Mouse (Mus musculus): ENCODE data around the gene Cox5a. TPM values are rescaled to one million over a fixed set of nuclear protein-coding genes. Genes with fewer than 3 reads are reported as not detected.
A peak's percentile ranks its signal among the peaks of the same experiment; 100 is the strongest.

Gene Cox5a
- polyA plus RNA-seq, 1 experiment, result 166 TPM

DNA sequence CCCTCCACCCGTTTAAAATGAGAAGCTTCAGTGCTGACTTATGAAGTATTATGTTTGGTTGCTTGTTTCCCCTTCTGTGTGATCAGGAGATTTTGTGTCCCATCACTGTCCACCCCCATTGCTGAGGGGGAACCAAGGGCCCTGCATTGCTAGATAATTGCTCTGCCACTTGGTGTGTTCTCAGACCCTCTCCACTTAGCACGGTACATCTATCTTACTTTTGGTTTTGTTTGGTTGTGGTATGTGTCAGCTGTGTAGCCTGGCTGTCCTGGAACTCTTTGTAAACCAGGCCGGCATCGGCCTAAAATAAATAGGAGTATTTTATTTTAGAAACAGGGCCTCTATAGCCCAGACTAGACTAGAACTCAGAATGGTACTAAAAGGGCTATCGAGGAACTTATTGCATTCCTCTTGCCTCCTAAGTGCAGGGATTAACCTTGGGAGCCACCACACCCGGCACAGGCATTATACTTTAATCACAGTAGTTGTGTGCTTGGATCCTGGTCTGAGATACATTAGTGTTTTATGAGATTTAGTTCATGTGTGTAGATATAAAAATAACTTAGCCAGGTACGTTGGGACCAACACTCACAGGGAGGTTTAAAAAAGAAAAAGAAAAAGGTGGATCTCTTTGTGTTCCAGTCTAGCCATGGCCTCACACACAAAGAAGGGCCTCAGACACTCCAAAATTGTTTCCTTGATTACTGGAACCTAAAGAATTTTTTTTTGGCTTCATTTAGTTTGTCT, 1.2 kb downstream of the Cox5a start:
- no peak for TF ChIP-seq POLR2A (IDR thresholded peaks at IDR 0.05; ENCODE audit: borderline replicate concordance, extremely low read depth, low read depth, low read length)
- TF ChIP-seq CTCF (IDR thresholded peaks at IDR 0.05; ENCODE audit: insufficient read depth, low read length), result no peak
- DNase-seq, result no peak
- Histone ChIP-seq H3K4me3 (replicated peaks; ENCODE audit: extremely low read depth, low read depth, low read length) (no peak overlapping the region), H3K4me1 (ENCODE audit: control insufficient read depth, insufficient read depth, low read length) (peaks cover 13% of the 10 kb centered on the region)
- 22% methylated on average over 7 of the region's 7 CpGs for WGBS

DNA sequence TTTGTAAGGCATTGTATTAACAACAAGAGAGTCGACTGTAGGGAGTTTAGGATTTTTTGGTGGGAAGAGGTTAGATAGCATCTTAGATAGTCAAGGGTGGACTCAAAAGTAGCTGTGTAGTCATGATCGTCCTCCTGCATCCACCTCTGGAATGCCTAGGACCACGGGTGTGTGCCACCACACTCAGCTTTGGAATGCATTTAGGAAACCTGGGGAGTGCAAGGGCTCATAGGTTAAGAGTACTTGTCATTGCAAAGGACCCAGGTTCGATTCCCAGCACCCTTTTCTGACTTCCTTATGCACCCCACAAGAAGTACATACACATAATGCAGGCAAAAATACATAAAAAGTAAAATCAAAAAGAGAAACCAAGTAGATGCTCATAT, 1.8 kb downstream of the Cox5a start:
- DNase-seq, result no peak
- Histone ChIP-seq H3K4me1 (ENCODE audit: control insufficient read depth, insufficient read depth, low read length) (peaks cover 13% of the 10 kb centered on the region), H3K4me3 (replicated peaks; ENCODE audit: extremely low read depth, low read depth, low read length) (no peak overlapping the region)
- TF ChIP-seq CTCF (IDR thresholded peaks at IDR 0.05; ENCODE audit: insufficient read depth, low read length), result no peak
- TF ChIP-seq POLR2A (IDR thresholded peaks at IDR 0.05; ENCODE audit: borderline replicate concordance, extremely low read depth, low read depth, low read length), result no peak
- 54% methylated on average over 4 of the region's 4 CpGs for whole genome bisulfite sequencing

DNA sequence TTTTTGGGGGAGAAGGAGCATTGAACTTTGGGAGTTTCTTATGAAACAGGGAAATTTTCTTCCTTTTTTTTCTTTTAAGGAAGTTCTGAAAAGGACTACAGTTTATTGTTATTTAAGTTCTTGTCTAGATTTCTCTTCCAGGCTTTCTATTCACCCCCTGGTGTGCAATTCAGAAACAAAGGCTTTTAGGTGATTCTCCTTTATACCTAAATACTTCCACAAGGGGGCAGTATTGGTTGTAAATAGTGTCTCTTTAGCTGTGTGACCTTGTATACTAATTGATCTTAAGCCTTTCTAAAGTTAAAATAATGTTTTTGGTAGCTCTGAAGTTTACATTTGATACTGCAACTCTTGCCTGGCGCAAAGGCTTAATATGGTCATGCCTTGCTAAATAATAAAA, 2.7 kb downstream of the Cox5a start:
- 77% methylated on average over 1 of the region's 1 CpGs for WGBS
- H3K4me1 ChIP-seq (ENCODE audit: control insufficient read depth, insufficient read depth, low read length), result peaks cover 13% of the 10 kb centered on the region
- no peak overlapping the region for H3K4me3 ChIP-seq (replicated peaks; ENCODE audit: extremely low read depth, low read depth, low read length)
- TF ChIP-seq CTCF (IDR thresholded peaks at IDR 0.05; ENCODE audit: insufficient read depth, low read length), result no peak
- no peak for DNase-seq

DNA sequence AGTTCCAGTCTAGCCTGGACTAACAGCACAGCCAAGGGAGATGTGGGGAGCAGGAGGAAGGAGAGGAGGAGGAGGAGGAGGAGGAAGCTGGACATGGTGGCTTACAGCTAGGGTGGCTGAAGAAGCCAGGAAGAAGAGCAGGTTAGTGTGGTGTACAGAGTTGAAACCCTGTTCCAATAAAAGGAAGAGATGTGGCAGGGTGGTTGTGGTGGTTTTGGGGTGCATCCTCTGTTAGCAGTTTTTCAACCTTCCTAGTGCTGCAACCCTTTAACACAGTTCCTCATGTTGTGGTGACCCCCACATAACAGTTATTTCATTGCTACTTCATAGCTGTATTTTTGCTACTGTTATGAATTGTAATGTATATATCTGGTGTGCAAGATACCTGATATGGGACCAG, 3.4 kb downstream of the Cox5a start:
- no peak for DNase-seq
- TF ChIP-seq POLR2A (IDR thresholded peaks at IDR 0.05; ENCODE audit: borderline replicate concordance, extremely low read depth, low read depth, low read length) (no peak), CTCF (IDR thresholded peaks at IDR 0.05; ENCODE audit: insufficient read depth, low read length) (no peak)
- Histone ChIP-seq H3K4me1 (ENCODE audit: control insufficient read depth, insufficient read depth, low read length) (peaks cover 13% of the 10 kb centered on the region), H3K4me3 (replicated peaks; ENCODE audit: extremely low read depth, low read depth, low read length) (no peak overlapping the region)

- H3K4me3 ChIP-seq (replicated peaks; ENCODE audit: extremely low read depth, low read depth, low read length), result no peak overlapping the region
- no peak for DNase-seq
- H3K4me1 ChIP-seq (ENCODE audit: control insufficient read depth, insufficient read depth, low read length), result peaks cover 13% of the 10 kb centered on the region
- WGBS, result 37% methylated on average over 2 of the region's 2 CpGs
- TF ChIP-seq CTCF (IDR thresholded peaks at IDR 0.05; ENCODE audit: insufficient read depth, low read length) (no peak), POLR2A (IDR thresholded peaks at IDR 0.05; ENCODE audit: borderline replicate concordance, extremely low read depth, low read depth, low read length) (no peak)
These were observed 4.4 kb downstream of the Cox5a start for GRCm38 (mm10) chr9:57525516-57525915.

DNA sequence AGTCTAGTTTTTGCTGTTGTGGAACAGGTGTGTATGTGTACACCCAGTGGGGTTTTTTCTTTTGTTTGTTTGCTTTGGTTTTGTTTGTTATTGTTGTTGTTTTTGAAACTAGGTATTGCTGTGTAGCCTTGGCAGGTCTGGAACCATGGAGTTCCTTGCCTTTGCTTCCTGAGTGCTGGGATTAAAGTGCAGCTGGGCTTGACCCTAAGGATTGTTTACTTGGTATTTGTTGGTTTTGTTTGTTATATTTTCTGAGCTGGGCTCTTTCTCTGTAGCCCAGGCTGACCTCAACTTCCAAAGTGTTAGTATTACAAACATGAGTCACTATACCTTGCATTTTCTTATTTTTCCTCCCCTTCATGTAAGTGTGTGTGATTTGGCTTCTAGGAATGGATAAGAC, 5.4 kb downstream of the Cox5a start:
- DNase-seq, result no peak
- peaks cover 13% of the 10 kb centered on the region for H3K4me1 ChIP-seq (ENCODE audit: control insufficient read depth, insufficient read depth, low read length)
- TF ChIP-seq CTCF (IDR thresholded peaks at IDR 0.05; ENCODE audit: insufficient read depth, low read length) (no peak), POLR2A (IDR thresholded peaks at IDR 0.05; ENCODE audit: borderline replicate concordance, extremely low read depth, low read depth, low read length) (no peak)
- no peak overlapping the region for H3K4me3 ChIP-seq (replicated peaks; ENCODE audit: extremely low read depth, low read depth, low read length)

DNA sequence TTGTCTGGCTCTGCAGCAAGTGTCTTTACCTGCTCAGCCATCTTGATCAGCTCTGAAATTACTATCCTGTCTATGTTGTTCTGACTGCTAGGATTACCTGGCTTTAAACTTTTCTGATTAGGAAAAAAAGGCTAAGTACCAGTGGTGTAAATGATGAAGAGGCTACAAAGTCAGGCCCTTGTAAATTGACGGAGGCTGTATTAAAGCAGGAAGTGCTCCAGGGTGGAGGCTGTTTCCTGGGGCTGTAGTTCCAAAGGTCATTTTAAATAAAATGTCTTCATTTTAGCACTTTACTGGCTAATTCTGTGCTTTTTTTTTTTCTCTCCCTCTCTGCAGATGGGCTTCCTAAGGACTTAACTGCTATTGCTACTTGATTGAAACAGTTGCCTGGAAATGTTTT, 10.9 kb downstream of the Cox5a start:
- no peak for TF ChIP-seq POLR2A (IDR thresholded peaks at IDR 0.05; ENCODE audit: borderline replicate concordance, extremely low read depth, low read depth, low read length)
- Histone ChIP-seq H3K4me3 (replicated peaks; ENCODE audit: extremely low read depth, low read depth, low read length) (no peak overlapping the region), H3K4me1 (ENCODE audit: control insufficient read depth, insufficient read depth, low read length) (peaks cover 3% of the 10 kb centered on the region; the same call in 1 of the 2 replicates)
- DNase-seq, result no peak
- 57% methylated on average over 1 of the region's 1 CpGs for WGBS

- no peak for DNase-seq
- TF ChIP-seq CTCF (IDR thresholded peaks at IDR 0.05; ENCODE audit: insufficient read depth, low read length), result no peak
- no peak for TF ChIP-seq POLR2A (IDR thresholded peaks at IDR 0.05; ENCODE audit: borderline replicate concordance, extremely low read depth, low read depth, low read length)
- Histone ChIP-seq H3K4me3 (replicated peaks; ENCODE audit: extremely low read depth, low read depth, low read length) (no peak overlapping the region), H3K4me1 (ENCODE audit: control insufficient read depth, insufficient read depth, low read length) (peaks cover 3% of the 10 kb centered on the region; the same call in 1 of the 2 replicates)
- WGBS, result 82% methylated on average over 5 of the region's 5 CpGs
These were observed 15.3 kb downstream of the Cox5a start for GRCm38 (mm10) chr9:57536362-57536761.

- Histone ChIP-seq H3K4me1 (ENCODE audit: control insufficient read depth, insufficient read depth, low read length) (peaks cover 3% of the 10 kb centered on the region; the same call in 1 of the 2 replicates), H3K4me3 (replicated peaks; ENCODE audit: extremely low read depth, low read depth, low read length) (peak within 1 kb of the TSS; percentile 72)
- TF ChIP-seq POLR2A (IDR thresholded peaks at IDR 0.05; ENCODE audit: borderline replicate concordance, extremely low read depth, low read depth, low read length) (peak; percentile 76; the same call in 1 of the 2 replicates), CTCF (IDR thresholded peaks at IDR 0.05; ENCODE audit: insufficient read depth, low read length) (no peak)
- peak; percentile 87 for DNase-seq
- WGBS, result 1% methylated on average over 45 of the region's 45 CpGs
These were observed 16.1 kb downstream of the Cox5a start, which contains the start of gene Fam219b for GRCm38 (mm10) chr9:57537044-57537727. Gene Fam219b (plus strand): TSS chr9:57537528.

GRCm38 (mm10) chr9:57537728-57538181, 16.7 kb downstream of the Cox5a start:
- under 1% methylated on average over 24 of the region's 24 CpGs for WGBS
- TF ChIP-seq CTCF (IDR thresholded peaks at IDR 0.05; ENCODE audit: insufficient read depth, low read length), result no peak
- no peak for TF ChIP-seq POLR2A (IDR thresholded peaks at IDR 0.05; ENCODE audit: borderline replicate concordance, extremely low read depth, low read depth, low read length)
- DNase-seq, result no peak
- H3K4me1 ChIP-seq (ENCODE audit: control insufficient read depth, insufficient read depth, low read length), result peaks cover 3% of the 10 kb centered on the region; the same call in 1 of the 2 replicates
- H3K4me3 ChIP-seq (replicated peaks; ENCODE audit: extremely low read depth, low read depth, low read length), result peak overlapping the region; percentile 72

All from lung, adult 2 months (tissue).